8 mouse cellular contexts compared by ENCODE assay signal in the genomic region with DNA sequence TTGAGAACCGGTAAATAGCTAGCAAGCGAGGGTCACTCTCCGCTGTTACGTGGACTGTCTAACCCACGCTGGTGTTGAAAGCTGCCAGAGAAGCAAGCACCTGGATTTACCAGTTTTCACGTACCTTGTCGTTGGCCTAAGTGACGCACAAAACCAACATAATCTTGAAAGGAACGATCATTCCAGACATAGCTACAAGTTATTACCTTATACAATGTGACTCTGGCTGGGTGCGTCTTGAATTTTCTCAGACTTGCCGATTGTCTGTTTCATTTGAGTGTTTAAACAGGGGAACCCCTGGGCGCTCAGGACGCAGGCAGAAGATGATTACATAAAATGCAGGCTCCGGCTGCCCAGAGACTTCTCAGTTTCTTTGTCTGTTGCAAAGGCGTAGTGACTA. TPM values are rescaled to one million over a fixed set of nuclear protein-coding genes. Genes with fewer than 3 reads are reported as not detected.
DNase-seq lines count a peak whose midpoint lies in the region; ATAC-seq and TF ChIP-seq lines count a peak whose summit lies in the region.

No protein-coding gene starts in this region.

- peak overlapping the region; percentile 68 for H3K9ac ChIP-seq in heart, embryonic 15.5 days
- H3K9ac ChIP-seq in liver, embryonic 12.5 days, result peak overlapping the region; percentile 75
- H3K9ac ChIP-seq in neural tube, embryonic 12.5 days, result peak overlapping the region; percentile 55

- ATAC-seq in heart, embryonic 15.5 days (replicated peaks; ENCODE audit: insufficient number of reproducible peaks, insufficient read depth, low FRiP score, low read depth), result no peak
- ATAC-seq in liver, embryonic 12.5 days, result no peak
- ATAC-seq in neural tube, embryonic 12.5 days (ENCODE audit: low FRiP score, low read depth), result no peak

- peak overlapping the region; percentile 85 for H3K4me2 ChIP-seq in heart, embryonic 15.5 days
- H3K4me2 ChIP-seq in liver, embryonic 12.5 days, result peak overlapping the region; percentile 86
- peak overlapping the region; percentile 77 for H3K4me2 ChIP-seq in neural tube, embryonic 12.5 days (replicated peaks)

- no peak for DNase-seq in layer of hippocampus, adult 2 months (ENCODE audit: low spot score in 2 of 2)
- DNase-seq in layer of hippocampus, adult 11-12 months (ENCODE audit: low spot score), result no peak
- no peak for DNase-seq in urinary bladder, adult 2 months (ENCODE audit: low spot score)
- no peak for DNase-seq in layer of hippocampus, postnatal 10 days (ENCODE audit: low spot score in 2 of 2)

- H3K9me3 ChIP-seq in heart, embryonic 15.5 days (replicated peaks), result no peaks in the 10 kb centered on the region
- no peaks in the 10 kb centered on the region for H3K9me3 ChIP-seq in liver, embryonic 12.5 days (replicated peaks)
- H3K9me3 ChIP-seq in neural tube, embryonic 12.5 days, result no peaks in the 10 kb centered on the region

- H3K4me1 ChIP-seq in brown adipose tissue, adult 24 weeks (ENCODE audit: control insufficient read depth, insufficient read depth, insufficient read length, low read length), result peaks cover 7% of the 10 kb centered on the region
- peaks cover 27% of the 10 kb centered on the region for H3K4me1 ChIP-seq in heart, embryonic 15.5 days (replicated peaks)
- peaks cover 42% of the 10 kb centered on the region for H3K4me1 ChIP-seq in liver, embryonic 12.5 days
- peaks cover 22% of the 10 kb centered on the region for H3K4me1 ChIP-seq in neural tube, embryonic 12.5 days

- peak overlapping the region; percentile 84 for H3K4me3 ChIP-seq in layer of hippocampus, adult 2 months
- H3K4me3 ChIP-seq in brown adipose tissue, adult 24 weeks (ENCODE audit: insufficient read depth, low read depth, low read length), result peak overlapping the region; percentile 95
- H3K4me3 ChIP-seq in heart, embryonic 15.5 days, result peak overlapping the region; percentile 81
- peak overlapping the region; percentile 81 for H3K4me3 ChIP-seq in liver, embryonic 12.5 days
- H3K4me3 ChIP-seq in neural tube, embryonic 12.5 days, result peak overlapping the region; percentile 72

- H3K27me3 ChIP-seq in heart, embryonic 15.5 days, result no peaks in the 10 kb centered on the region
- H3K27me3 ChIP-seq in liver, embryonic 12.5 days (replicated peaks), result no peaks in the 10 kb centered on the region
- no peaks in the 10 kb centered on the region for H3K27me3 ChIP-seq in neural tube, embryonic 12.5 days (replicated peaks)

- peak overlapping the region; percentile 87 for H3K27ac ChIP-seq in layer of hippocampus, adult 2 months
- no peak overlapping the region for H3K27ac ChIP-seq in brown adipose tissue, adult 24 weeks (replicated peaks; ENCODE audit: low read depth, low read length)
- H3K27ac ChIP-seq in heart, embryonic 15.5 days, result 0 out of 2 replicates have a peak overlapping the region, but pooled peaks have one; percentile 58
- H3K27ac ChIP-seq in liver, embryonic 12.5 days, result peak overlapping the region; percentile 68
- H3K27ac ChIP-seq in neural tube, embryonic 12.5 days, result no peak overlapping the region

- H3K36me3 ChIP-seq in heart, embryonic 15.5 days, result no peaks in the 10 kb centered on the region
- peaks cover 13% of the 10 kb centered on the region for H3K36me3 ChIP-seq in liver, embryonic 12.5 days
- H3K36me3 ChIP-seq in neural tube, embryonic 12.5 days, result no peaks in the 10 kb centered on the region

- no peak for TF ChIP-seq CTCF in layer of hippocampus, adult 2 months (conservative IDR thresholded peaks at IDR 0.05)

- 8% methylated on average over 15 of the region's 15 CpGs for WGBS in heart, embryonic 15.5 days
- 6% methylated on average over 15 of the region's 15 CpGs for WGBS in liver, embryonic 12.5 days (ENCODE audit: insufficient replicate concordance)
- WGBS in neural tube, embryonic 12.5 days, result 10% methylated on average over 15 of the region's 15 CpGs

RNA-seq across cellular contexts. Expression of a gene that starts 0.8 kb away (rescaled TPM):
- 100 to 1,000 TPM; 108 to 110 TPM for total RNA-seq in layer of hippocampus, adult 2 months (2021)
- 6.5 and 11.2 TPM in 2 replicates for polyA plus RNA-seq in brown adipose tissue, adult 24 weeks (2012; ENCODE audit: insufficient read depth, insufficient read length, missing spikeins)
- polyA plus RNA-seq in heart, embryonic 15.5 days (2015; fragmentation: Nextera tagmentation; extraction: Ambion mirVana), result 11.1 and 11.3 TPM in 2 replicates
- 7.2 and 8.2 TPM in 2 replicates for polyA plus RNA-seq in liver, embryonic 12.5 days (2016; fragmentation: Nextera tagmentation; extraction: Ambion mirVana)
- 13.5 and 15.9 TPM in 2 replicates for polyA plus RNA-seq in neural tube, embryonic 12.5 days (2016; fragmentation: Nextera tagmentation; extraction: Ambion mirVana)
- polyA plus RNA-seq in urinary bladder, adult 2 months (2012; rRNA removed), result 15.7 and 15.9 TPM in 2 replicates
- total RNA-seq in layer of hippocampus, postnatal 10 days (2021), result 10 to 100 TPM; 40.2 to 41.9 TPM

RNA-seq across cellular contexts. Expression of a gene that starts 1.0 kb away (rescaled TPM):
- 10 to 100 TPM; 53.3 to 56.6 TPM for total RNA-seq in layer of hippocampus, adult 2 months (2021)
- polyA plus RNA-seq in brown adipose tissue, adult 24 weeks (2012; ENCODE audit: insufficient read depth, insufficient read length, missing spikeins), result 27.6 and 28.7 TPM in 2 replicates
- 64.7 and 73.1 TPM in 2 replicates for polyA plus RNA-seq in heart, embryonic 15.5 days (2015; fragmentation: Nextera tagmentation; extraction: Ambion mirVana)
- polyA plus RNA-seq in liver, embryonic 12.5 days (2016; fragmentation: Nextera tagmentation; extraction: Ambion mirVana), result 100 and 102 TPM in 2 replicates
- 133 and 135 TPM in 2 replicates for polyA plus RNA-seq in neural tube, embryonic 12.5 days (2016; fragmentation: Nextera tagmentation; extraction: Ambion mirVana)
- 28.9 and 30.5 TPM in 2 replicates for polyA plus RNA-seq in urinary bladder, adult 2 months (2012; rRNA removed)
- total RNA-seq in layer of hippocampus, postnatal 10 days (2021), result 10 to 100 TPM; 66.6 to 70.0 TPM

RNA-seq across cellular contexts. Expression of a gene that starts 25.2 kb away (rescaled TPM):
- total RNA-seq in layer of hippocampus, adult 2 months (2021), result 100 to 1,000 TPM; 122 to 128 TPM
- 45.8 and 66.8 TPM in 2 replicates for polyA plus RNA-seq in brown adipose tissue, adult 24 weeks (2012; ENCODE audit: insufficient read depth, insufficient read length, missing spikeins)
- 49.4 and 51.5 TPM in 2 replicates for polyA plus RNA-seq in heart, embryonic 15.5 days (2015; fragmentation: Nextera tagmentation; extraction: Ambion mirVana)
- 78.1 and 79.9 TPM in 2 replicates for polyA plus RNA-seq in liver, embryonic 12.5 days (2016; fragmentation: Nextera tagmentation; extraction: Ambion mirVana)
- 74.0 and 78.3 TPM in 2 replicates for polyA plus RNA-seq in neural tube, embryonic 12.5 days (2016; fragmentation: Nextera tagmentation; extraction: Ambion mirVana)
- 83.0 and 90.3 TPM in 2 replicates for polyA plus RNA-seq in urinary bladder, adult 2 months (2012; rRNA removed)
- 100 to 1,000 TPM; 140 to 144 TPM for total RNA-seq in layer of hippocampus, postnatal 10 days (2021)

Comparison
In these comparisons a context has a peak if more than half of its experiments do, and no peak if none do; other contexts are left out.
1. H3K27ac ChIP-seq: peak in layer of hippocampus, adult 2 months (single experiment), heart, embryonic 15.5 days (single experiment) and liver, embryonic 12.5 days (single experiment); none in brown adipose tissue, adult 24 weeks (single experiment) and neural tube, embryonic 12.5 days (single experiment).
2. Peak in every context shown above with its lines, with median percentiles within 50 percentile points of each other: H3K4me3 ChIP-seq, H3K4me2 ChIP-seq and H3K9ac ChIP-seq.